Comparison of ENCODE assay signal across 7 mouse cellular contexts in the genomic region with DNA sequence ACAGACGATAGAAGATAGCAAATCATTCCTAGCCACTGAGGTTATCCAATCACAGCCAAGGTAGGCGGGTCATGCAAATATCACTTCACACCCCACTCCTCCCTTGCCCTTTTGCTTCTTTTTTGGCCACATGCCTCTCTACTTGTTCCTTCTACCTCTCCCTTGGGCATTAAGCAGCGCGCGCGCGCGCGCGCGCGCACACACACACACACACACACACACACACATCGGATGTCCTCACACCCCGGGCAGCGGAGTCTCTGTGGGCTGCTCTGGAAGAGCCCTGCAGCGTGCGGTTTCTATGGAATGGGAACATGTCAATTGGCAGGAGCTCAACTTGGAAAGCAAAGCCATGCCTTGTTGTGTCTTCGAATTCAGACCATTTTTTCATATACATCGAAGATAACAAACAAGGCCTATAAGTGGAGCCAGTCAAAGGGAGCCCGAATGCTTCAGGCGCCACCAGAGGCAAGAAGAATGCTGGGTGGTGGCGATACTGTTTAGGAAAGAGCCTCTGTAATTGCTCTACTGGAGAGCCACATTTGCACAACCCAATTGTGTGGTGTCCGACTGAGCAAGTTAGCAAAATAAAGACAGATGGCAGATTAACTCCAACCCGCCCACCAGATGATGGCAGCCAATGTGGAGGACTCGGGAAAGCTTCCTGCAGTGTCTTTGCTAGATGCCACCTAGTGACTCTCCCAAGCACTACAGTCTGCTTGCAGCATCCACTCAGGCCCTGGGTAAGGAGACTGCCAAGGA.
A peak's percentile ranks its signal among the peaks of the same experiment; 100 is the strongest.
DNase-seq lines count a peak whose midpoint lies in the region; ATAC-seq and TF ChIP-seq lines count a peak whose summit lies in the region.

No protein-coding gene starts in this region.

- intact Hi-C loops in left cerebral cortex, postnatal 36 days (cut with DNase I), result loop anchor here (5.0 kb wide), 1 partner anchor 183 kb away; a partner anchor contains a TSS

- TF ChIP-seq CTCF in thymus, adult 2 months (IDR thresholded peaks at IDR 0.05; ENCODE audit: borderline replicate concordance, control insufficient read depth, extremely low read depth, insufficient read depth, low read length, poor library complexity), result no peak

- no peak for TF ChIP-seq POLR2A in thymus, adult 2 months (IDR thresholded peaks at IDR 0.05; ENCODE audit: control insufficient read depth, extremely low read depth, insufficient read depth, low read length, poor library complexity)

- no peaks in the 10 kb centered on the region for H3K27me3 ChIP-seq in forebrain, embryonic 12.5 days
- H3K27me3 ChIP-seq in midbrain, embryonic 14.5 days (ENCODE audit: control insufficient read depth, insufficient read depth, low read length), result no peaks in the 10 kb centered on the region
- H3K27me3 ChIP-seq in thymus, adult 2 months (ENCODE audit: control insufficient read depth, insufficient read depth, low read length), result no peaks in the 10 kb centered on the region

- no peak overlapping the region for H3K9ac ChIP-seq in forebrain, embryonic 12.5 days
- no peak overlapping the region for H3K9ac ChIP-seq in midbrain, embryonic 14.5 days (replicated peaks; ENCODE audit: low read length)

- no peak overlapping the region for H3K4me3 ChIP-seq in forebrain, embryonic 12.5 days (replicated peaks)
- no peak overlapping the region for H3K4me3 ChIP-seq in midbrain, embryonic 14.5 days (replicated peaks; ENCODE audit: low read depth, low read length)
- H3K4me3 ChIP-seq in thymus, adult 2 months (ENCODE audit: control insufficient read depth, insufficient read depth, low read length), result no peak overlapping the region

- H3K27ac ChIP-seq in forebrain, embryonic 12.5 days, result 0 out of 2 replicates have a peak overlapping the region, but pooled peaks have one; percentile 37
- H3K27ac ChIP-seq in midbrain, embryonic 14.5 days (replicated peaks; ENCODE audit: low read depth, low read length), result no peak overlapping the region
- H3K27ac ChIP-seq in thymus, adult 2 months (ENCODE audit: control insufficient read depth, insufficient read depth, low read length), result no peak overlapping the region

- DNase-seq in R1 (ENCODE audit: low read depth, low spot score), result peak; percentile 98
- peak; percentile 69 for DNase-seq in heart, postnatal 4 days
- DNase-seq in left cerebral cortex, postnatal 36 days (ENCODE audit: low spot score in 2 of 2), result peak; percentile 82 to 85
- peak; percentile 65 for DNase-seq in midbrain, embryonic 14.5 days
- DNase-seq in thymus, adult 2 months, result peak; percentile 38

- H3K36me3 ChIP-seq in forebrain, embryonic 12.5 days (replicated peaks), result no peaks in the 10 kb centered on the region
- no peaks in the 10 kb centered on the region for H3K36me3 ChIP-seq in midbrain, embryonic 14.5 days (ENCODE audit: control insufficient read depth, insufficient read depth, low read length)
- no peaks in the 10 kb centered on the region for H3K36me3 ChIP-seq in thymus, adult 2 months (ENCODE audit: control insufficient read depth, insufficient read depth, low read length)

- H3K9me3 ChIP-seq in forebrain, embryonic 12.5 days, result no peaks in the 10 kb centered on the region
- H3K9me3 ChIP-seq in midbrain, embryonic 14.5 days (ENCODE audit: control insufficient read depth, low read length), result no peaks in the 10 kb centered on the region

- H3K4me1 ChIP-seq in forebrain, embryonic 12.5 days, result peaks cover 8% of the 10 kb centered on the region
- 0 out of 2 replicates have a peak, but pooled peaks cover under 1% of the 10 kb centered on the region for H3K4me1 ChIP-seq in midbrain, embryonic 14.5 days (ENCODE audit: control insufficient read depth, insufficient read depth, low read length)
- no peaks in the 10 kb centered on the region for H3K4me1 ChIP-seq in thymus, adult 2 months (replicated peaks; ENCODE audit: control insufficient read depth, insufficient read depth, low read length)

- 72% methylated on average over 25 of the region's 25 CpGs for WGBS in forebrain, embryonic 12.5 days
- 64% methylated on average over 25 of the region's 25 CpGs for WGBS in midbrain, embryonic 14.5 days
- 94% methylated on average over 25 of the region's 25 CpGs for WGBS in thymus, adult 2 months

- peak; percentile 84 for ATAC-seq in cerebellum, adult (ENCODE audit: insufficient number of reproducible peaks, low FRiP score, low TSS enrichment)
- ATAC-seq in forebrain, embryonic 12.5 days (ENCODE audit: low FRiP score), result peak; percentile 58; the same call in 1 of the 2 replicates
- ATAC-seq in midbrain, embryonic 14.5 days (ENCODE audit: low FRiP score, low TSS enrichment), result peak; percentile 58; the same call in 1 of the 2 replicates

- H3K4me2 ChIP-seq in forebrain, embryonic 12.5 days, result no peak overlapping the region
- no peak overlapping the region for H3K4me2 ChIP-seq in midbrain, embryonic 14.5 days (ENCODE audit: low read length)

Comparison
In these comparisons a context has a peak if more than half of its experiments do, and no peak if none do; other contexts are left out.
1. DNase-seq: peak in every context shown above with its lines; median percentile 98 in R1; 84 in left cerebral cortex, postnatal 36 days; 69 in heart, postnatal 4 days; 65 in midbrain, embryonic 14.5 days; 38 in thymus, adult 2 months.